35 mouse cellular contexts compared by ENCODE assay signal in genomic region chr3:40678856-40679255, GRCm38 (mm10). TPM values are rescaled to one million over a fixed set of nuclear protein-coding genes. Genes with fewer than 3 reads are reported as not detected.
"Had no signal": no experiment of that assay in that cellular context is flagged by ENCODE, and none has a peak within 500 bp of the region (broad histone marks: within the 10 kb centered on the region; RNA-seq: fewer than 3 reads in every experiment).

No protein-coding gene starts in this region.

- DNase-seq: gastrocnemius, postnatal 14 days; gastrocnemius, postnatal 36 days; heart, adult 2 months; heart, postnatal 14 days; heart, postnatal 36 days; kidney, adult 11 months; kidney, adult 2 months; kidney, adult 9 months; kidney, postnatal 14 days; kidney, postnatal 36 days; layer of hippocampus, adult 9-11 months; layer of hippocampus, postnatal 36 days; liver; liver, embryonic 13.5 days; lung, adult 18-20 months had no signal

- H3K4me3 ChIP-seq: heart, adult 2 months; heart, embryonic 13.5 days; heart, embryonic 15.5 days; hindbrain, embryonic 13.5 days; hindbrain, embryonic 15.5 days; kidney, embryonic 15.5 days; limb, embryonic 10.5 days; limb, embryonic 12.5 days; liver, embryonic 13.5 days; liver, embryonic 15.5 days had no signal

- H3K9ac ChIP-seq: heart, embryonic 13.5 days; heart, embryonic 15.5 days; hindbrain, embryonic 13.5 days; hindbrain, embryonic 15.5 days; kidney, embryonic 15.5 days; limb, embryonic 12.5 days; liver, embryonic 13.5 days; liver, embryonic 15.5 days had no signal

- H3K4me1 ChIP-seq: kidney, embryonic 15.5 days; limb, embryonic 12.5 days; liver, embryonic 13.5 days; liver, embryonic 15.5 days had no signal

- H3K9me3 ChIP-seq: heart, embryonic 13.5 days; heart, embryonic 15.5 days; hindbrain, embryonic 13.5 days; hindbrain, embryonic 15.5 days; kidney, embryonic 15.5 days; limb, embryonic 10.5 days; limb, embryonic 12.5 days; liver, embryonic 13.5 days; liver, embryonic 15.5 days had no signal

- H3K4me2 ChIP-seq: heart, embryonic 11.5 days; heart, embryonic 13.5 days; heart, embryonic 15.5 days; hindbrain, embryonic 13.5 days; hindbrain, embryonic 15.5 days; kidney, embryonic 15.5 days; limb, embryonic 12.5 days; liver, embryonic 11.5 days; liver, embryonic 13.5 days; liver, embryonic 15.5 days had no signal

- H3K27ac ChIP-seq: heart, adult 2 months; heart, embryonic 13.5 days; heart, embryonic 15.5 days; hindbrain, embryonic 13.5 days; hindbrain, embryonic 15.5 days; hindbrain, postnatal 0 days; kidney, embryonic 15.5 days; kidney, postnatal 0 days; limb, embryonic 10.5 days; limb, embryonic 12.5 days; liver, embryonic 13.5 days; liver, embryonic 15.5 days had no signal

- H3K36me3 ChIP-seq: heart, embryonic 13.5 days; heart, embryonic 15.5 days; hindbrain, embryonic 13.5 days; hindbrain, embryonic 15.5 days; liver, embryonic 13.5 days; liver, embryonic 15.5 days had no signal

- H3K27me3 ChIP-seq: heart, embryonic 13.5 days; heart, embryonic 15.5 days; hindbrain, embryonic 13.5 days; hindbrain, embryonic 15.5 days; kidney, embryonic 15.5 days; limb, embryonic 12.5 days; liver, embryonic 13.5 days; liver, embryonic 15.5 days had no signal

- ATAC-seq: hindbrain, postnatal 0 days; intestine, embryonic 16.5 days had no signal

RNA-seq across cellular contexts. Expression of gene Slc25a31, which starts 29.8 kb away (rescaled TPM):
- total RNA-seq: gastrocnemius, adult 18-20 months; gastrocnemius, adult 8-10 months; gastrocnemius, postnatal 14 days; gastrocnemius, postnatal 36 days; heart, postnatal 36 days; hematopoietic stem cell, adult 5-6 weeks; layer of hippocampus, adult 18-20 months; left cerebral cortex, adult 18-20 months; left cerebral cortex, postnatal 14 days had no signal
- polyA plus RNA-seq: large intestine, adult 2 months had no signal
